Mouse (Mus musculus) spleen, postnatal 4 days (tissue): ENCODE results near the gene Vmn1r178.
"Not testable (repeated sequence)": the region's sequence is repeated elsewhere in the genome, so short reads cannot be mapped to it uniquely, and the experiment has no call there.

Experiments
- DNase-seq, 2 experiments: peaks; one replicate each; pipeline ENCODE4 v3.0.0; 2022; ENCODE audit warnings: low spot score in 2 of 2

The Vmn1r178 gene

GRCm38 (mm10) chr7:23891709-23892108, at the start of gene Vmn1r178:
Gene Vmn1r178 (plus strand): TSS chr7:23892009.
- DNase-seq, result no peak

- not testable (repeated sequence) for DNase-seq
Measured at GRCm38 (mm10) chr7:23866349-23866748, 25.5 kb upstream of the Vmn1r178 start, which contains the start of gene Vmn1r177. Gene Vmn1r177 (minus strand): TSS chr7:23866449.

DNA sequence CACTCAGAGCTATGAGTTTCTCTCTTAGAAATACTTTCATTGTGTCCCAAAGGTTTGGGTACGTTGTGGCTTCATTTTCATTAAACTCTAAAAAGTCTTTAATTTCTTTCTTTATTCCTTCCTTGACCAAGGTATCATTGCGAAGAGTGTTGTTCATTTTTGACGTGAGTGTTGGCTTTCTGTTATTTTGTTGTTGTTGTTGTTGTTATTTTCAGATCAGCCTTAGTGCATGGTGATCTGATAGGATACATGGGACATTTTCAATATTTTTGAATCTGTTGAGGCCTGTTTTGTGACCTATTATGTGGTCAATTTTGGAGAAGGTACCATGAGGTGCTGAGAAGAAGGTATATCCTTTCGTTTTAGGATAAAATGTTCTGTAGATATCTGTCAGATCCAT, 14.9 kb upstream of the Vmn1r178 start:
- not testable (repeated sequence) for DNase-seq

GRCm38 (mm10) chr7:23926678-23927077, 34.9 kb downstream of the Vmn1r178 start, which contains the start of gene Vmn1r179:
Gene Vmn1r179 (plus strand): TSS chr7:23926978.
- no peak for DNase-seq
